Mouse (Mus musculus) hindbrain, embryonic 14.5 days (tissue): ENCODE measurements around the gene Arpc3. TPM values are rescaled to one million over a fixed set of nuclear protein-coding genes. Genes with fewer than 3 reads are reported as not detected.
A peak's percentile ranks its signal among the peaks of the same experiment; 100 is the strongest.

Source experiments
- ATAC-seq: fragments of 200-750 bp; cut with Nextera tagmentation; 2 replicates; pipeline ENCODE4 v1.8.0; 2017; ENCODE audit warnings: moderate number of reproducible peaks, mild to moderate bottlenecking, moderate TSS enrichment, moderate library complexity; ENCODE audit not compliant: low FRiP score
- DNase-seq: peaks from one replicate; pipeline ENCODE4 v3.0.0-alpha.2; 2015; ENCODE audit warnings: low spot score
- H3K27ac ChIP-seq: fragments of 300-500 bp; sonication (generic); 2 replicates; pipeline ENCODE4 v1.5.1; 2014; ENCODE audit warnings: mild to moderate bottlenecking, moderate library complexity
- H3K27me3 ChIP-seq: fragments of 300-500 bp; sonication (generic); 2 replicates; pipeline ENCODE4 v1.6.1; 2014; ENCODE audit warnings: mild to moderate bottlenecking, low read length, mixed read lengths; ENCODE audit not compliant: control insufficient read depth, insufficient read depth
- H3K36me3 ChIP-seq: fragments of 300-500 bp; sonication (generic); replicated peaks from 2 replicates; pipeline ENCODE4 v1.6.1; 2014; ENCODE audit not compliant: control insufficient read depth, insufficient read depth
- H3K4me1 ChIP-seq: fragments of 300-500 bp; sonication (generic); replicated peaks from 2 replicates; pipeline ENCODE4 v1.6.1; 2014; ENCODE audit warnings: antibody characterized with exemption, low read length, mixed read lengths; ENCODE audit not compliant: control insufficient read depth, insufficient read depth
- H3K4me2 ChIP-seq: fragments of 300-500 bp; sonication (generic); replicated peaks from 2 replicates; pipeline ENCODE4 v1.6.1; 2014; ENCODE audit warnings: mild to moderate bottlenecking, moderate library complexity
- H3K4me3 ChIP-seq: fragments of 300-500 bp; sonication (generic); replicated peaks from 2 replicates; pipeline ENCODE4 v1.5.1; 2014; ENCODE audit warnings: mild to moderate bottlenecking, low read length
- H3K9ac ChIP-seq: fragments of 300-500 bp; sonication (generic); 2 replicates; pipeline ENCODE4 v1.6.1; 2014
- H3K9me3 ChIP-seq: fragments of 300-500 bp; sonication (generic); 2 replicates; pipeline ENCODE4 v1.6.1; 2016; ENCODE audit warnings: low read length; ENCODE audit not compliant: control insufficient read depth
- WGBS: fragments of 180-500 bp; shearing (Covaris S2); extraction: QIAGEN DNeasy Blood & Tissue Kit; methylation state at CpG from one replicate; pipeline ENCODE4 v1.1.7; 2014; 5-methylcytosine and 5-hydroxymethylcytosine counted together
- polyA plus RNA-seq: library from polyadenylated mRNA; unstranded; fragments of >200 nt; fragmentation: Nextera tagmentation; extraction: Ambion mirVana; gene quantifications from 2 replicates; pipeline ENCODE4 v1.2.1, GENCODE M21; 2014

The Arpc3 gene
- polyA plus RNA-seq, 1 experiment from 2014 or later, result 57.1 TPM

DNA sequence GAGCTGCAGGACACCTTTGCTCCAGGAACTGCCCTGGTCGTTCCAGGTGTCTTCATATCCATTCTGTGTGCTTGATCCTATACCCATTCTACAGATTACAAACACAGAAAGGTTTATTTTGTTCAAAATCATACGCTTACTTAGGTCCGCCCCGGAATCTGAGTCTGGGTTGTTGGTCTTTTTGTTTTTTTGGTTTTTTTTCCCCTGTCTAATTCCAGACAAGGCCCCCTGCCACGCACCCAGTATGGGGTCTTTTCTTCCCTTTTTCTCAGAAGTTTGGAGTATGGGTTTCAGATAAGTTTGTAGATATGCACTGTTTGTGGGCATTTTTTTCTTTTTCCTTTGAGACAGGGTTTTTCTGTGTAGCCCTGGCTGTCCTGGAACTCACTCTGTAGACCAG lies 18.8 kb upstream of the Arpc3 start:
- H3K4me1 ChIP-seq, result peaks cover 19% of the 10 kb centered on the region
- DNase-seq, result no peak
- H3K4me3 ChIP-seq, result peak overlapping the region; percentile 81
- no peak for ATAC-seq
- H3K9me3 ChIP-seq, result no peaks in the 10 kb centered on the region
- WGBS, result 9% methylated on average over 5 of the region's 5 CpGs
- H3K36me3 ChIP-seq, result peaks cover 41% of the 10 kb centered on the region
- peak overlapping the region; percentile 87 for H3K9ac ChIP-seq
- no peaks in the 10 kb centered on the region for H3K27me3 ChIP-seq
- H3K27ac ChIP-seq, result peak overlapping the region; percentile 97
- peak overlapping the region; percentile 81 for H3K4me2 ChIP-seq

DNA sequence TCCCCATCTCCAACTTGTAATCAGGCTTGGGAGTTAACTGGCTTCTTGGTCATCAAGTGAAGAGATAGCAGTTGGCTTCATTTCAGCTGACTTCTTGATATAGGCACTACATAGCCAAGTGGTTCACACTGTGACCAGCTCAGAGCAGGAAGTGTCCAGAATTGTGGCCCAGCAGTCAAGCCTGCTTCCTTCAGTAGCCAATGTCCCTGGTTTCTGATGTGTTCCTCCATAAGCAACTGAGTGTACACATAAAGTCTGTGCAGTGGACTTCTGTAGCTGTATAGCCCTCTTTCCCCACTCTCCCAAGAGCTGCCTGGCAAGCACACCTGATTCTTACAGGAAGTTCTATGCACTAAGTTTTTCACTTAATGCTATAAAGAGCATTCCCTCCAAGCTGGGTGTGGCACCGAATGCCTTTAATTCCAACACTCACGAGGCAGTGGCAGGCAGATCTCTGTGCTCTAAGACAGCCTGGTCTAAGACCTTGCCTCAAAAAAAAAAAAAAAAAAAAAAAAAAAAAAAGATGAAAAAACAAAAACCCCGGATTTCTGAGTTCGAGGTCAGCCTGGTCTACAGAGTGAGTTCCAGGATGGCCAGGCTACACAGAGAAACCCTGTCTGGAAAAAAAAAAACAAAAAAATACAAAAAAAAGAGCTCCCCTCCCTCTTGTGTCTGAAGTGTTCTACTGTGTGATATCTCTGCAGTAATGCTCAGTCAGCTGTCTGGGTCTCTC lies 14.4 kb upstream of the Arpc3 start:
- ATAC-seq (no peak), DNase-seq (no peak)
- Histone ChIP-seq H3K27me3 (no peaks in the 10 kb centered on the region), H3K36me3 (peaks cover 56% of the 10 kb centered on the region), H3K9ac (no peak overlapping the region), H3K4me2 (no peak overlapping the region), H3K27ac (no peak overlapping the region), H3K4me1 (peaks cover 8% of the 10 kb centered on the region), H3K9me3 (no peaks in the 10 kb centered on the region), H3K4me3 (no peak overlapping the region)
- 94% methylated on average over 4 of the region's 4 CpGs for WGBS

DNA sequence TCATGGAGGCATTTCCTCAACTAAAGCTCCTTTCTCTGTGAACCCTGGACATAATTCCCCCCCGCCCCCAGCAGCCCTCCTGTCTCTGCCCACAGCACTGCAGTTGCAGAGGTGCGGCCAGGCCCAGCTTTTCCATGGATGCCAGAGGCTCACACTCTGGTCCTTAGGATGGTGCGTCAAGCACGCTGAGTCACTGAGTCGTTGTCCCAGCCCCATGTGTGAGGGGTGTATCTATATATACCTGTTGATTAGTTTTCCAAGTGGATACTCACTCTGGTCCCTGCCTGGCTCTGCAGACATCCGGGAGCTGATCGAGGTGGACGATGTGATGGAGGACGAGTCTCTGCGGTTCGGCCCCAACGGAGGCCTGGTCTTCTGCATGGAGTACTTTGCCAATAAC lies 13.5 kb upstream of the Arpc3 start:
- no peak overlapping the region for H3K4me2 ChIP-seq
- no peak overlapping the region for H3K4me3 ChIP-seq
- H3K9me3 ChIP-seq, result no peaks in the 10 kb centered on the region
- peaks cover 64% of the 10 kb centered on the region for H3K36me3 ChIP-seq
- no peak for ATAC-seq
- H3K27ac ChIP-seq, result no peak overlapping the region
- H3K4me1 ChIP-seq, result peaks cover 4% of the 10 kb centered on the region
- DNase-seq, result no peak
- WGBS, result 96% methylated on average over 12 of the region's 12 CpGs
- no peak overlapping the region for H3K9ac ChIP-seq
- H3K27me3 ChIP-seq, result no peaks in the 10 kb centered on the region

DNA sequence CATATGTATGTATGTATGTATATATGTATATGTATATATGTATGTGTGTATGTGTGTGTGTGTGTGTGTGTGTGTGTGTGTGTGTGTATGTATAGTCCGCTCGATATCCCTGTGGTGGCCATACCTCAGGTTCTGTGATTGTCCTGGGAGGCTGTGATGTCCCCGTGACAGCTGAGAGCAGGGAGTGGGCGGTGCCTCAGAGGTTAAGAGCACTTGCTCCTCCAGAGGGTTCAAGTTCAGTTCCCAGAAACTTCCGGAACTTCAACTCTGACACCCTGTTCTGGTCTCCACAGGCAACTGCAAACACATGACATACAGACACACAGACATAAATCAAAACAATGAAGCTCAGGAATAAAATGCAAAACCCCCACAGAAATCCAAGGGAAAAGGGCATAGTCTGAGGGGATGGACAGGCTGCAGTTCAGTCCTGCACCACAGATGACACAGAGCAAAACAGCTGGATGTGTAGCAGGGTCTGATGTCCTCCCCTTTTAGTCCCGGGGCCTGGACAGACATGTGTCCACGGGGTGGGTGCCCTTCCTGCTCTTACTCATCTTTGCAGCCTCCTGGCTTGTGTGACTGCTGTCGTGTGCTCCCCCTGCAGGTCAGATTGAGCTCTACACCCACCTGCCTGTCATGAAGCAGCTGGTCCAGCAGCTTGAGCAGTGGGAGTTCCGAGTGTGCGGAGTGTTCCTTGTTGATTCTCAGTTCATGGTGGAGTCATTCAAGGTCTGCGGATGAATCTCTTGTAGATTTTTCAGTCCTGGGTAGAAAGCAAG lies 12.1 kb upstream of the Arpc3 start:
- H3K27ac ChIP-seq, result no peak overlapping the region
- H3K4me2 ChIP-seq, result no peak overlapping the region
- no peaks in the 10 kb centered on the region for H3K27me3 ChIP-seq
- ATAC-seq (no peak), DNase-seq (peak; percentile 84)
- no peak overlapping the region for H3K4me3 ChIP-seq
- H3K36me3 ChIP-seq, result peaks cover 61% of the 10 kb centered on the region
- WGBS, result 53% methylated on average over 11 of the region's 11 CpGs
- no peak overlapping the region for H3K9ac ChIP-seq
- H3K9me3 ChIP-seq, result no peaks in the 10 kb centered on the region
- no peaks in the 10 kb centered on the region for H3K4me1 ChIP-seq

DNA sequence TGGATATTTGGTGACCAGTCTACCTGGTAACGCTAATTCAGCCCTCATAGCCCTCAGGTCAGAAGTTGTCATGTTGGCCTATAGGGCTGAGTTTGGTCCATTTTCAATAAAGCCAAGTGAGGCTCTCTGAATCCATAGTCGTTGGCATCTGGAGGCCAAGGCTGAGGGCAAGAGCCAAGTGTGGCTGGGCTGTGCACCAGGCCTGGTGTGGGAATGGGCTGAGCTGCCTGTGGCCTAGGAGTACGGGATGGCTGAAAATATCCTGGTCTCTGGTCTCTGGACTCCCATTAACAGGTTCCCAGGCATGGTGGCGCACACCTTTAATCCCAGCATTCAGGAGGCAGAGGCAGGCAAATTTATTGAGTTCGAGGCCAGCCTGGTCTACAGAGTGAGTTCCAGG lies 1.7 kb upstream of the Arpc3 start:
- DNase-seq (no peak), ATAC-seq (no peak)
- WGBS, result 94% methylated on average over 5 of the region's 5 CpGs
- H3K9ac ChIP-seq, result no peak overlapping the region
- no peak overlapping the region for H3K4me3 ChIP-seq
- no peaks in the 10 kb centered on the region for H3K27me3 ChIP-seq
- H3K36me3 ChIP-seq, result 0 out of 2 replicates have a peak, but pooled peaks cover under 1% of the 10 kb centered on the region
- no peaks in the 10 kb centered on the region for H3K9me3 ChIP-seq
- no peak overlapping the region for H3K27ac ChIP-seq
- peaks cover 7% of the 10 kb centered on the region for H3K4me1 ChIP-seq
- H3K4me2 ChIP-seq, result no peak overlapping the region

DNA sequence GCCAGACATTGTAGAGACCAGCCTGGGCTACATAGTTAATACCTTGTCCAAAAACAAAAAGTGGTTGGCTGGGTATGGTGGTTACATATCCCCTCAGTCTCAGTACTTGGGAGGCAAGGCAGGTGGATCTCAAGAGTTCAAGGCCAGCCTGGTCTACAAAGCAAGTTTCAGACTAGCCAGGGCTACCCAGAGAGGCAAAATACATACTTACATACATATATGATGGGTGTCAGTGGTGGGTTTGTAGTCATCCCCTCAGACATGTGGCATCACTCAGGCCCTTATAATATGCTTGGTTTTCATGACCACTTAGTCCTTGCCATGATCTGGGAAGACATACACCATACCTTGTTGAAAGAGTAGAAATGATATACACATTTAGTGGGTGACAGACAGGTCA lies 1.0 kb upstream of the Arpc3 start:
- Histone ChIP-seq H3K4me3 (no peak overlapping the region), H3K4me2 (no peak overlapping the region), H3K27ac (no peak overlapping the region), H3K4me1 (peaks cover 7% of the 10 kb centered on the region), H3K36me3 (0 out of 2 replicates have a peak, but pooled peaks cover 3% of the 10 kb centered on the region), H3K9me3 (no peaks in the 10 kb centered on the region), H3K27me3 (no peaks in the 10 kb centered on the region), H3K9ac (no peak overlapping the region)
- DNase-seq, result no peak
- no peak for ATAC-seq

DNA sequence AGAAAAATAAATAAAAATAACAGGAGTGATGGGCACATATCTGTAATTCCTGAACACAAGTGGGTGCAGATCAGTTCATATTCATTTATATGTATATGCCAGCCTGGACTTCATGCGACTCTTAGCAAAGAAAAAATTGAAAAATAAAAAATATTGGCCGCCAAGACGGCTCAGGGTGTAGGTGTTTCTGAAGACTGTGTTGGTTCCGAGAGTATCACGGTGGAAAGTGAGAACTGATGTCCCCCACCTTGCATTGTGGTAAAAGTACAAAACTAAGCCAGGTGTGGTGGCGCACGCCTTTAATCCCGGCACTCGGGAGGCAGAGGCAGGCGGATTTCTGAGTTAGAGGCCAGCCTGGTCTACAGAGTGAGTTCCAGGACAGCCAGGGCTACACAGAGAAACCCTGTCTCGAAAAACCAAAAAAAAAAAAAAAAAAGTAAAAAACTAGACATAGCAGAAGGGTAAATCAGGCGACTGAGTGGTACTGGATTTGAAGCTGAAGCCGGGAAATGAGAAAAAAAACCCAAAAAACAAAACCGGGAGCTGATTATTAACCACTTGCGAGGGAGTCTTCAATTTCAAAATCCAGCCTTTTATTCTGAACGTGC lies 396 bp upstream of the Arpc3 start:
- H3K4me1 ChIP-seq, result peaks cover 7% of the 10 kb centered on the region
- H3K4me3 ChIP-seq, result peak overlapping the region; percentile 91
- DNase-seq (no peak), ATAC-seq (no peak)
- 0 out of 2 replicates have a peak, but pooled peaks cover 3% of the 10 kb centered on the region for H3K36me3 ChIP-seq
- H3K9ac ChIP-seq, result peak overlapping the region; percentile 92; the same call in 1 of the 2 replicates
- peak overlapping the region; percentile 32 for H3K27ac ChIP-seq
- WGBS, result 53% methylated on average over 15 of the region's 16 CpGs
- H3K9me3 ChIP-seq, result no peaks in the 10 kb centered on the region
- peak overlapping the region; percentile 91 for H3K4me2 ChIP-seq
- no peaks in the 10 kb centered on the region for H3K27me3 ChIP-seq

DNA sequence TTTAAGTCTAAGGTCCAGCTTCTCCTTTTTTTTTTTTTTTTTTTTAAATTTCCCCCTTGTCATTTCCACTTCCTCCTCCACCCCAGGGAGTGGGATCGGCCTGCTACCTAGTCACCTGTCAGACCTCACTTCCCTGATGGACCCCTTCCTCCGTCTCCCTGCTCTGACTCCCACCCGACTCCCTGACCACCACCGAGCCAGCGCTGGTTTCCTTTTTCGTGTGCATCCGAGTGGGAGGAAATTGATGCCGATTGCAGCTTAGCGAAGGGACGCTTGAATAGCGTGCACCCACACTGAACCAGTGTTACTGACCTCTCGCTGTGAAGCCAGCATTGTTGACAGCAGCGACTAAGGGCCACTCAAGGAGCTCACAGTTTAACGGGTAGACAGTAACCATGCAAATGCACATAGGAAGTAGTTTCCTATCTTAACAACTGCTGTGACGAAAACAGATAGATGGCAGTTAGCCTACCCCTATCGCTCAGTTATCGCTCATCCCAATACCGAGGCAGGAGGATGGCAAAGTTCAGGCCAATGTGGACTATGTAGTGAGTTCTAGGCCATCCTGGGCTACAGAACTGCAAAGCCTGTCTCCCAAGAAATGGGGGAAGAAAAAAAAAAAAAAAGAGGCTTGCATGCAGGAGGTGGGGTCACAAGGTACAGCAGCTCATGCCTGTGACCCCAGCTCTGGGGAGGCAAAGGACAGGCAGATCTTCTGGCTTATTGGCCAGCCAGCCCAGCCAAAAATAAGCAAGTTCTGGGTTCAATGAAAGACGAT lies 738 bp downstream of the Arpc3 start:
- 18% methylated on average over 19 of the region's 19 CpGs for WGBS
- H3K36me3 ChIP-seq, result peaks cover 12% of the 10 kb centered on the region
- DNase-seq (no peak), ATAC-seq (peak; percentile 57; the same call in 1 of the 2 replicates)
- H3K4me1 ChIP-seq, result peaks cover 7% of the 10 kb centered on the region
- peak overlapping the region; percentile 69 for H3K27ac ChIP-seq
- peak overlapping the region; percentile 91 for H3K4me3 ChIP-seq
- H3K9ac ChIP-seq, result peak overlapping the region; percentile 92
- no peaks in the 10 kb centered on the region for H3K27me3 ChIP-seq
- H3K4me2 ChIP-seq, result peak overlapping the region; percentile 91
- no peaks in the 10 kb centered on the region for H3K9me3 ChIP-seq

DNA sequence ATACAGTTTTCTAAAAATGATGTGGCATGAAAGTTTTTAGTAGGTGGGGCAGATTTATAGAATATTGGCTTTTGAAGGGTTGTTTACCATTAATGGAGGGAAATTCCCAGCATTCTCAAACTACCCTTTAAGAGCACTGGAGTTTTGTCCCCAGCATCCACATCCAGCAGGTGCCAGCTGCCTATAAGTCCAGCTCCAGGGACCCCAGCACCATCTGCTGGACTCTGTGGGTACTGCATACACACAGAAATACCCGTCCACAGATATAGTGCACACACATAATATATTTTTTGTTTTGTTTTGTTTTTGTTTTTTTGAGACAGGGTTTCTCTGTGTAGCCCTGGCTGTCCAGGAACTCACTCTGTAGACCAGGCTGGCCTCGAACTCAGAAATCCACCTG lies 2.2 kb downstream of the Arpc3 start:
- Histone ChIP-seq H3K27ac (no peak overlapping the region), H3K9ac (no peak overlapping the region), H3K27me3 (no peaks in the 10 kb centered on the region), H3K4me1 (peaks cover 7% of the 10 kb centered on the region), H3K4me3 (no peak overlapping the region), H3K4me2 (no peak overlapping the region), H3K36me3 (peaks cover 27% of the 10 kb centered on the region), H3K9me3 (no peaks in the 10 kb centered on the region)
- ATAC-seq (no peak), DNase-seq (peak; percentile 80)
- 51% methylated on average over 2 of the region's 2 CpGs for WGBS
